Mouse (Mus musculus) olfactory bulb, adult 2 months (tissue): ENCODE data around the gene 1700012B07Rik. TPM values are rescaled to one million over a fixed set of nuclear protein-coding genes. Genes with fewer than 3 reads are reported as not detected.

ENCODE experiments used
- H3K27ac ChIP-seq: fragments of 200-500 bp; 2 replicates; pipeline ENCODE4 v1.5.1; 2012; ENCODE audit warnings: low read depth, low read length; ENCODE audit not compliant: insufficient read depth
- H3K4me1 ChIP-seq: fragments of 200-500 bp; 2 replicates; pipeline ENCODE4 v1.6.1; 2012; ENCODE audit warnings: low read length; ENCODE audit not compliant: control insufficient read depth, insufficient read depth
- H3K4me3 ChIP-seq: fragments of 200-500 bp; 2 replicates; pipeline ENCODE4 v1.5.1; 2012; ENCODE audit warnings: mild to moderate bottlenecking, low read depth, low read length, moderate library complexity; ENCODE audit not compliant: insufficient read depth
- CTCF ChIP-seq: fragments of 200-500 bp; IDR thresholded peaks from 2 replicates; pipeline ENCODE4 v1.5.1; 2012; ENCODE audit warnings: low read depth, mild to moderate bottlenecking, low read length, moderate library complexity; ENCODE audit not compliant: insufficient read depth
- POLR2A ChIP-seq: fragments of 200-500 bp; IDR thresholded peaks from 2 replicates; pipeline ENCODE4 v1.6.1; 2012; ENCODE audit warnings: mild to moderate bottlenecking, low read depth, low read length, moderate library complexity; ENCODE audit not compliant: insufficient read depth
- WGBS: fragments of 180-500 bp; shearing (Covaris S2); methylation state at CpG from one replicate; pipeline ENCODE4 v1.1.7; 2018; 5-methylcytosine and 5-hydroxymethylcytosine counted together
- polyA plus RNA-seq: library from polyadenylated mRNA; stranded (reverse); fragments of >200 nt; gene quantifications from 2 replicates; pipeline ENCODE4 v1.2.4, GENCODE M21; 2012; ENCODE audit warnings: low replicate concordance; ENCODE audit not compliant: missing spikeins, insufficient read depth, insufficient read length

1700012B07Rik gene
- polyA plus RNA-seq, 1 experiment: not detected

DNA sequence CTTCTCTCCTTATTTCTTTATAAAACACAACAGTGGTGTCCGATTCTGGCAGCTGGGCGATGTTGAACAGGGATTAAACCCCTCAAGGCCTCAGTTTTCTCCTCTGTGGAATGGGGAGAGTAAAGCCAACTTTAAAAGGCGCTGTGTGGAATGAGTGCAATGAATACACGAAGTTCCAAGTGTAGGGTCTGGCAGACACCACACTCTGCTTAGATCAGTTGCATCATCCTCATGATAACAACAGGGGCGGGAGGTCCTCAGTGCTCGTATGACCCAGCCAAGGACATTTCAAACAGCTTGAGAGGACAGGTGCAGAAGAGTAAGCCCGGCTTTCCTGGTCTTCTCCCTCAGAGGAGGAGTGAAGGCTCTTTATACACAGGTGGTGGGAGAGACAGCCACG is 26.2 kb upstream of the 1700012B07Rik start:
- WGBS: 88% methylated on average over 8 of the region's 8 CpGs
- TF ChIP-seq POLR2A (no peak), CTCF (no peak)
- Histone ChIP-seq H3K4me1 (peaks cover 2% of the 10 kb centered on the region; the same call in 1 of the 2 replicates), H3K4me3 (no peak overlapping the region), H3K27ac (no peak overlapping the region)

DNA sequence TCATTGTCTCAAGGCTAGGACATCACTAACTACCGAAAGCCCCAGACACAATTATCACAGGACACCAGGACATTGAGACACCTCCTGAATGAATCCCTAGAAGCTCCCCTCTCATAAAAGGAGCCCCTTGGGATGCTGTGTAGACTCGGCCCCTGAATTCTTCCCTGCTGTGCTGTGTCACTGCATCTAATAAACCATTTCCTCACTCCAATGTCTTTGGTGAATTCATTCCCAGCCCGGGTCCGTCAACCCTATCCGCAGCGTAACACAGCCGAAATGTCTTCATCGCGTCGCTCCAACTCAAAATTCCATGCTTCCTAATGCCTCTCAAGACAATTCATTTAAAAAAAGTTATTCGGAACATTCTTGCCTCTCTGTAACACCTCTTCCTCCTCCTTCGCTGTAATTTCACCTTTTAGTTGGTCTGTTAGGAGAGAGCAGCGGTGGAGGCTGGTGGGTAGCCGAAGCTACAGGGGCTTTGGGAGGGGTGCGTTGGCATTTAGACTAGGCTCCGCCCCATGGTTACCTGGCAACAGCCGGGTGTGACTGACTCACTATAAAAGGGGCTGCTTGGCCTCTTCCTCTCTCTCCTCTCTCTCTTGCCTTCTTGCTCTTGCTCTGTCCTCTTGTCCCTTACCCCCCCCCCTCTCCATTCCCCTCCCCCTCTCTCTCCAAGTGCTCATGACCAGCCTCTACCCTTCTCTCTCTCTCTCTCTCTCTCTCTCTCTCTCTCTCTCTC is 25.6 kb upstream of the 1700012B07Rik start:
- no peak overlapping the region for H3K4me3 ChIP-seq
- no peak for TF ChIP-seq CTCF
- no peak for TF ChIP-seq POLR2A
- WGBS: 71% methylated on average over 17 of the region's 17 CpGs

GRCm38 (mm10) chr11:109851996-109852395 is 24.1 kb upstream of the 1700012B07Rik start:
- Histone ChIP-seq H3K4me1 (no peaks in the 10 kb centered on the region; the same call in 1 of the 2 replicates), H3K27ac (no peak overlapping the region), H3K4me3 (no peak overlapping the region)
- 89% methylated on average over 4 of the region's 4 CpGs for WGBS
- no peak for TF ChIP-seq POLR2A
- no peak for TF ChIP-seq CTCF

More for the DNA sequence above, 25.6 kb upstream of the 1700012B07Rik start:
- Histone ChIP-seq H3K4me1 (peaks cover 2% of the 10 kb centered on the region; the same call in 1 of the 2 replicates), H3K27ac (no peak overlapping the region)

DNA sequence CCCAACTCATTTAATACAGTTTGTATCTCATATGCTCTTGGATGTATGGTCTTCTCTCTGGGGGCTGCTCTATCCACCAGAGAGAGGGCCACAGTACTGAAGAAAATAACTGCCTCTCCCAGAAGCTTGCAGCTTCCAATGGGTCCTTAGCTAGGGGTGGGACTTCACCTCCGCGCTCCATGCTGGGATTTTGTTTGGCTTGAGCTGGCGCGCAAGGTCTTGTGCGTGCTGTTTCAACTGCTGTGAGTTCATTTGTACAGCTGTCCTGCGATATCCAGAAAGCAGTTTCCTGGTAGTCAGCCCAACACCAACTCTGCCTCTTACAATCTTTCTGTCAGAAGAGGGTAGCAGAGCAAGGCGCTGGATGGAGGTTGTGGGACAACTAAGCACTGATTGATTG is 18.5 kb upstream of the 1700012B07Rik start:
- WGBS: 78% methylated on average over 7 of the region's 7 CpGs
- TF ChIP-seq CTCF (no peak), POLR2A (no peak)
- Histone ChIP-seq H3K4me1 (no peaks in the 10 kb centered on the region), H3K27ac (no peak overlapping the region), H3K4me3 (no peak overlapping the region)

DNA sequence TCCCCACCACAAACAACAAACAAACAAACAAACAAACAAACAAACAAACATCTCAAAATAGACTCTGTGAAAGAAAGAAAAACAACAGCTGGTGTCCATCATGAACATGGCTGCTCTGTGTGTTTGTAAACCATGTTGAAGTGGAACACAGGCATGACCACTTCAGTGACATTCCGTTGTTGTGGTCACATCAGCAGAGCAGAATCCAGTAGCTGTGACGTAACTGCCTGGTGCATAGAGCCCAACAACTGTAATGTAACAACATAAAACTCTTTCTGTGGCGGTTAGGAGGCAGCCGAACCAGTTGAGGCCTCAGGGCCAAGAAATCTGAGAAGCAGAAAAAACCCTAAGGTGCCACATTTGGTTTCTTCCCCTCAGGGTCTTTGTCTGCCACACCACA is 17.8 kb upstream of the 1700012B07Rik start:
- no peaks in the 10 kb centered on the region for H3K4me1 ChIP-seq
- 84% methylated on average over 4 of the region's 4 CpGs for WGBS
- TF ChIP-seq CTCF (no peak), POLR2A (no peak)

DNA sequence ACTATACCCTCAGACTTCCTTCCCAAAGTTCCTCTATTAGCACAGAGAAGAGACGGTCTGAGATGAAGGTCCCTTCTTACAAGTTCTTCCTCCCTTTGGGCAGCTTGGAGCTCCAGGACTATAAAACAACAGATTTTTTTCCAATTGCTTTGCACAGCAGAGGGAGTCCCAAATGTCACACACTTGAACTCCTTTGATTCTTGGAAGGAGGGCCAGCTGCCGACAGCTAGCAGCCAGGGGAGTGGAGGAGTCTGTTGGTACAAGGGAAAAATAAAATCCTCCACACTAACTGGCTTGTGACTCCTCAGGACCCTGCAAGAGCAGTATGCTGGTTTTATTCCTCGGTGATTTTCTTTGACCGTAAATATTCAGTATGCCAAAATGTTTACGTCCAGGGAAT is 16.6 kb upstream of the 1700012B07Rik start:
- no peak for TF ChIP-seq POLR2A
- no peak for TF ChIP-seq CTCF
- WGBS: 67% methylated on average over 5 of the region's 5 CpGs
- H3K4me3 ChIP-seq: no peak overlapping the region
- no peak overlapping the region for H3K27ac ChIP-seq
- no peaks in the 10 kb centered on the region for H3K4me1 ChIP-seq

More for the DNA sequence above, 17.8 kb upstream of the 1700012B07Rik start:
- H3K4me3 ChIP-seq: no peak overlapping the region
- no peak overlapping the region for H3K27ac ChIP-seq

DNA sequence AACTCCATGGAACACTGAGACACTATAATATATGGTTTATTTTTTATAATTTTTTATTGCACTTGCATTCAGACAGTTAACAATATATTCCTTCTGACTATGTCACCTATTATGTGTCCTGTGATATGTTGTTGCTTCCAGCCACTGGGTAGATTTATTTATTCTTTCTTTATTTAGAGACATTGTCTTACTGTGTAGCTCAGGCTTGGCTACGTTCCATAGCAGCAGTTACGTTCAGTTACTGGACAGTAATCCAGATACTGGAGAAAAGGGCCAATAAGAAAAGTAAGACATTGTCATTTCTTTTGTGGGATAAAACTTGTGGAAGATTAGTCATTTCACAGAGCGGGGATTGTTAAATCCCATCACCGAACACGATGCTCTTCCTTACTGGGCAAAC is 2.5 kb upstream of the 1700012B07Rik start:
- WGBS: 73% methylated on average over 5 of the region's 5 CpGs
- H3K27ac ChIP-seq: no peak overlapping the region
- no peaks in the 10 kb centered on the region for H3K4me1 ChIP-seq
- TF ChIP-seq POLR2A (no peak), CTCF (no peak)
- H3K4me3 ChIP-seq: no peak overlapping the region

- Histone ChIP-seq H3K4me3 (no peak overlapping the region), H3K4me1 (no peaks in the 10 kb centered on the region), H3K27ac (no peak overlapping the region)
- no peak for TF ChIP-seq CTCF
- no peak for TF ChIP-seq POLR2A
- WGBS: 93% methylated on average over 6 of the region's 6 CpGs
Measured at GRCm38 (mm10) chr11:109822280-109822679, 5.6 kb downstream of the 1700012B07Rik start.

DNA sequence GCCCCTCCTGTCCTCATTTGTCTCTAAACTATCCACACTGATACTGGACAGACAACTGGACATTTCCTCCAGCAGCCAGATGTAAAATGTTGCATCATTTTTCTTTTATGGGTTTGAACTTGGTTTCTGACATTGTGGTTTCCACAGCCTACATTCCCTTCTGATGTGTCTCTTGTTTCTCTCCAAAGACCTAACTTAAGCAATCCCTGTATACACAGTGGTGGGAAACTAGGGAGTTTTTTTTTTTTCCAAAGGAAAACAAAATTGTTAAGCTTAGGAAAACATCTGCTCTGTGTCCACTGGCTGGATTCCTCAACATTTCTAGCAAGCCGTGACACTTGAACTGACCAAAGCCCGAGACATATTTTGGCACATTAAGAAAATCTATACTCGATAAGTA is 10.4 kb downstream of the 1700012B07Rik start:
- no peak overlapping the region for H3K4me3 ChIP-seq
- no peak overlapping the region for H3K27ac ChIP-seq
- WGBS: 81% methylated on average over 3 of the region's 3 CpGs
- H3K4me1 ChIP-seq: no peaks in the 10 kb centered on the region
- no peak for TF ChIP-seq POLR2A
- no peak for TF ChIP-seq CTCF
